Mouse (Mus musculus) C2C12 (cell line): Measurements from ENCODE around the gene Krt10. TPM values are rescaled to one million over a fixed set of nuclear protein-coding genes. Genes with fewer than 3 reads are reported as not detected.

ENCODE experiments used
- H3K27me3 ChIP-seq: one replicate; pipeline ENCODE4 v1.6.1; 2011; ENCODE audit not compliant: control insufficient read depth, insufficient read depth, insufficient read length
- H3K36me3 ChIP-seq: one replicate; pipeline ENCODE4 v1.6.1; 2011; ENCODE audit not compliant: control insufficient read depth, insufficient read depth
- H3K4me3 ChIP-seq: one replicate; pipeline ENCODE4 v1.5.1; 2011; ENCODE audit warnings: mild to moderate bottlenecking, control low read depth; ENCODE audit not compliant: poor library complexity, insufficient read depth, severe bottlenecking
- H3K79me2 ChIP-seq: one replicate; pipeline ENCODE4 v1.6.1; 2011; ENCODE audit not compliant: control insufficient read depth, insufficient read depth
- H3K79me3 ChIP-seq: one replicate; pipeline ENCODE4 v1.6.1; 2011; ENCODE audit warnings: low read depth, control low read depth
- H3ac ChIP-seq: one replicate; pipeline ENCODE3; 2011; ENCODE audit warnings: low read depth; ENCODE audit not compliant: control insufficient read depth, insufficient read length
- CEBPB ChIP-seq: IDR thresholded peaks from one replicate; pipeline ENCODE4 v1.6.1; 2011; ENCODE audit warnings: low read depth, mild to moderate bottlenecking, control low read depth, moderate library complexity
- CTCF ChIP-seq: IDR thresholded peaks from one replicate; pipeline ENCODE4 v1.5.1; 2011; ENCODE audit not compliant: control insufficient read depth, insufficient read depth, insufficient read length
- FOSL1 ChIP-seq: IDR thresholded peaks from one replicate; pipeline ENCODE4 v1.8.0; 2011; ENCODE audit warnings: mild to moderate bottlenecking, low read length; ENCODE audit not compliant: poor library complexity, insufficient read depth, severe bottlenecking
- MAX ChIP-seq: IDR thresholded peaks from one replicate; pipeline ENCODE4 v1.6.1; 2011; ENCODE audit warnings: mild to moderate bottlenecking, control low read depth
- MYOD1 ChIP-seq: IDR thresholded peaks from one replicate; pipeline ENCODE4 v1.6.1; 2011; ENCODE audit warnings: low read depth; ENCODE audit not compliant: control insufficient read depth, insufficient read length
- MYOG ChIP-seq: IDR thresholded peaks from one replicate; pipeline ENCODE4 v1.6.1; 2011; ENCODE audit not compliant: control insufficient read depth, insufficient read length; ENCODE audit errors: extremely low read depth
- USF1 ChIP-seq: IDR thresholded peaks from one replicate; pipeline ENCODE4 v1.6.1; 2011; ENCODE audit warnings: low read depth, mild to moderate bottlenecking, control low read depth, moderate library complexity
- polyA plus RNA-seq: library from polyadenylated mRNA; unstranded; fragments of >200 nt; fragmentation: generic; extraction: Trizol; gene quantifications from one replicate; pipeline ENCODE4 v1.2.1, GENCODE M21; 2012; ENCODE audit warnings: missing spikeins

Krt10 gene
- polyA plus RNA-seq, 1 experiment, result 3.7 TPM

DNA sequence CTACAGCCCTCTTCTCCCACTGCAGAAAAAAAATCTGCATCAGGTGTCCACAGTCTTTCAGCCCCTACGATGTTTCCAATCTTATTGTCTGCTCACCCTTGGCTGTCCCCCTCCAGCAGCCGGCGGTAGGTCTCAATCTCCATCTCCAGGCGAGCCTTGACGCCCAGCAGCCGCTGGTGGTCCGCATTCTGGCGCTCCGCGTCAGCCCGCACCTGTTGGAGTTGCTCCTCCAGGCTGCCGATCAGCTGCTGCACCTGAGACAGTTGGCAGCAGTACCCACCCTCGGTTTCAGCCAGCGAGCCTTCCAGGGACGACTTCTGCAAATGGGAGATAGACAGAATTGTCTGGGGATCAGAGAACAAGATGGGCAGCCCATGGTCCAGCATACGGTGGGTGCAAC lies 28.7 kb upstream of the Krt10 start:
- H3K79me3 ChIP-seq, result no peaks in the 10 kb centered on the region
- no peak overlapping the region for H3ac ChIP-seq
- H3K36me3 ChIP-seq, result no peaks in the 10 kb centered on the region
- TF ChIP-seq MYOD1, result no peak
- TF ChIP-seq CEBPB, result no peak
- TF ChIP-seq CTCF, result no peak
- TF ChIP-seq USF1, result no peak
- TF ChIP-seq MYOG, result no peak
- TF ChIP-seq FOSL1, result no peak
- no peak for TF ChIP-seq MAX
- H3K79me2 ChIP-seq, result no peaks in the 10 kb centered on the region
- H3K4me3 ChIP-seq, result no peak overlapping the region
- H3K27me3 ChIP-seq, result peaks cover 25% of the 10 kb centered on the region

GRCm38 (mm10) chr11:99416902-99417301 lies 27.7 kb upstream of the Krt10 start:
- no peak for TF ChIP-seq CEBPB
- TF ChIP-seq USF1, result peak; percentile 18
- Histone ChIP-seq H3K4me3 (no peak overlapping the region), H3K36me3 (no peaks in the 10 kb centered on the region), H3ac (no peak overlapping the region), H3K79me2 (no peaks in the 10 kb centered on the region), H3K79me3 (no peaks in the 10 kb centered on the region), H3K27me3 (peaks cover 22% of the 10 kb centered on the region)

GRCm38 (mm10) chr11:99414463-99415147 lies 25.4 kb upstream of the Krt10 start:
- Histone ChIP-seq H3K27me3 (peaks cover 23% of the 10 kb centered on the region), H3K4me3 (no peak overlapping the region), H3K79me2 (no peaks in the 10 kb centered on the region), H3K36me3 (no peaks in the 10 kb centered on the region), H3ac (no peak overlapping the region), H3K79me3 (no peaks in the 10 kb centered on the region)
- no peak for TF ChIP-seq CTCF
- no peak for TF ChIP-seq USF1
- TF ChIP-seq CEBPB, result no peak
- no peak for TF ChIP-seq MAX
- TF ChIP-seq FOSL1, result no peak
- TF ChIP-seq MYOD1, result no peak
- TF ChIP-seq MYOG, result no peak

- no peak for TF ChIP-seq MYOD1
- no peak for TF ChIP-seq CEBPB
- TF ChIP-seq USF1, result no peak
- no peak for TF ChIP-seq CTCF
- peaks cover 22% of the 10 kb centered on the region for H3K27me3 ChIP-seq
- H3K4me3 ChIP-seq, result no peak overlapping the region
- H3K36me3 ChIP-seq, result no peaks in the 10 kb centered on the region
- H3ac ChIP-seq, result no peak overlapping the region
- no peaks in the 10 kb centered on the region for H3K79me3 ChIP-seq
- no peaks in the 10 kb centered on the region for H3K79me2 ChIP-seq
These were observed 24.1 kb upstream of the Krt10 start for GRCm38 (mm10) chr11:99413247-99413646.

DNA sequence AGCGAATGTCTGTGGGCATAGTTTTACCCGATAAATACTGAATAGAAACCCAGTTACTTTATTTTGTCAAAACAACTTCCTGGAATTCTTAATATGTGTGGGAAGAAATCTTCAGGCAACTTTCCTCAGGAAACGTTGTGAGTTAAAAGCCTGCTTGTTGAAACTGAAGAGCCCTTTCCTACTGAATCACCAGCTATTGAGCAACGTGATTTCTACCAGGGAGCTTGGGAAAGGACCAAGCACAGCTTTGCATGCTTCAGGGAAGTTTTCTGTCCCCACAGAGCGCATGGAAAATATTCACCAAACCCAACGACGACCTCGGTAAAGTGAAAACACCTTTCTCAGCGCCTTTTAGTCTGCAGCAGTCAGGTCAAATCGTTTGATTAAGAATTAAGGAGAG lies 17.0 kb upstream of the Krt10 start:
- no peaks in the 10 kb centered on the region for H3K79me3 ChIP-seq
- H3K27me3 ChIP-seq, result peaks cover 18% of the 10 kb centered on the region
- TF ChIP-seq CEBPB (no peak), USF1 (no peak), MYOD1 (no peak), MAX (no peak), MYOG (no peak), CTCF (no peak), FOSL1 (no peak)
- H3K79me2 ChIP-seq, result no peaks in the 10 kb centered on the region
- no peak overlapping the region for H3ac ChIP-seq
- H3K36me3 ChIP-seq, result no peaks in the 10 kb centered on the region
- H3K4me3 ChIP-seq, result no peak overlapping the region

DNA sequence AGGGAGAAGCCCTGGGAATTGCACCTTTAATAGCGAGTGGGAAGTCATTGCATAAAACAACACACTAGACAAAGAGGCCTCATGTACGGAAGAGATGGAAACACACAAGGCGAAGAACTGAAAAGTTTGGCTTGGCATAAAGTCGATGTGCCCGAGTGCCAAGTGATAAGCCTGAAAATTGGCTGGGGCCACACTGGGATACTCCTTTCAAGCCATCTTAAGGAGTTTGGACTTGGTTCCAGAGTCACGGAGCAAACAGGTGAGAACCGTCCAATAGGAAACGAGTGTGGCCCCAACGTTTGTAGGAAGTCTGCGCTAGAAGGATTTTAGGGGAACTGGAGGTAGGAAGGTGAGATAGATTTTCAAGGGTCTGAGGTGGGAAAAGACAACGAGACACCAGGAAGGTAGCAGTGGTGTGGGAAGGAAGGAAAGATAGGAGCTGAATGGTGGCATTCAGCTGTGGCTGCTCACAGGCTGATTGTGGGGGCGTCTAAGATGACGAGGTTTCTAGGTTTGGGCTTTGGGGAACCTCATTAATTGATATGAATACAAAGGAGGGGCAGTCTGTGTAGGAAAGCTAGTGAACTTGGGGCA lies 10.9 kb upstream of the Krt10 start:
- no peaks in the 10 kb centered on the region for H3K79me2 ChIP-seq
- no peak for TF ChIP-seq CEBPB
- no peak for TF ChIP-seq MAX
- no peak for TF ChIP-seq MYOD1
- TF ChIP-seq MYOG, result no peak
- TF ChIP-seq FOSL1, result no peak
- no peak for TF ChIP-seq CTCF
- no peak for TF ChIP-seq USF1
- no peaks in the 10 kb centered on the region for H3K79me3 ChIP-seq
- peaks cover 25% of the 10 kb centered on the region for H3K27me3 ChIP-seq
- no peak overlapping the region for H3K4me3 ChIP-seq
- no peak overlapping the region for H3ac ChIP-seq
- no peaks in the 10 kb centered on the region for H3K36me3 ChIP-seq
